Mouse (Mus musculus): ENCODE results near the gene Dlx5. TPM values are rescaled to one million over a fixed set of nuclear protein-coding genes. Genes with fewer than 3 reads are reported as not detected.

Dlx5 gene
- total and polyA plus RNA-seq, 3 experiments = not detected

- Histone ChIP-seq H3K27me3 (replicated peaks) (no peaks in the 10 kb centered on the region), H3K27ac (ENCODE audit: insufficient read depth, low read depth) (no peak overlapping the region), H3K79me2 (replicated peaks; ENCODE audit: control insufficient read depth, extremely low read depth, insufficient read depth, poor library complexity, severe bottlenecking) (no peaks in the 10 kb centered on the region), H3K4me1 (ENCODE audit: control insufficient read depth in 1 of 2, insufficient read depth in 2 of 2) (peaks cover 0 to 5% of the 10 kb centered on the region in 2 experiments; a peak in 2 of 4 replicates), H3K4me2 (ENCODE audit: insufficient read depth, low read depth, poor library complexity, severe bottlenecking) (no peak overlapping the region), H3K9me3 (replicated peaks; ENCODE audit: low read length) (no peaks in the 10 kb centered on the region), H3K9ac (ENCODE audit: insufficient read depth, low read depth) (no peak overlapping the region), H3K36me3 (replicated peaks in 1 of 2; ENCODE audit: control insufficient read depth in 1 of 2, insufficient read depth in 1 of 2, low read length in 1 of 2) (no peaks in the 10 kb centered on the region), H3K4me3 (replicated peaks in 1 of 3; ENCODE audit: low read depth in 2 of 3, low read length in 2 of 3, poor library complexity in 1 of 3) (no peak overlapping the region)
- TF ChIP-seq TBP (conservative IDR thresholded peaks at IDR 0.05; ENCODE audit: low read depth, low read length) (no peak), SMC3 (IDR thresholded peaks at IDR 0.05; ENCODE audit: low read depth, low read length) (no peak), MYC (IDR thresholded peaks at IDR 0.05; ENCODE audit: low read depth, low read length) (no peak), KAT2A (IDR thresholded peaks at IDR 0.05; ENCODE audit: insufficient replicate concordance, low read length) (no peak), JUN (IDR thresholded peaks at IDR 0.05; ENCODE audit: insufficient read depth, low read depth, low read length) (no peak), USF1 (IDR thresholded peaks at IDR 0.05; ENCODE audit: low read depth, low read length) (no peak), HCFC1 (IDR thresholded peaks at IDR 0.05; ENCODE audit: low read depth, low read length) (no peak), JUND (conservative IDR thresholded peaks at IDR 0.05; ENCODE audit: low read depth, low read length) (no peak), ZKSCAN1 (IDR thresholded peaks at IDR 0.05; ENCODE audit: borderline replicate concordance, low read depth, low read length) (no peak), ZNF384 (IDR thresholded peaks at IDR 0.05; ENCODE audit: low read depth, low read length) (no peak), RAD21 (IDR thresholded peaks at IDR 0.05; ENCODE audit: low read depth, low read length) (no peak), ZMIZ1 (IDR thresholded peaks at IDR 0.05; ENCODE audit: low read depth, low read length) (no peak), POLR2A (IDR thresholded peaks at IDR 0.05; ENCODE audit: low read depth, low read length) (no peak), USF2 (conservative IDR thresholded peaks at IDR 0.05; ENCODE audit: low read depth, low read length) (no peak), CHD2 (IDR thresholded peaks at IDR 0.05; ENCODE audit: low read length) (no peak), GABPA (IDR thresholded peaks at IDR 0.05; ENCODE audit: insufficient replicate concordance, low read depth, low read length) (no peak), IRF4 (IDR thresholded peaks at IDR 0.05; ENCODE audit: low read depth, low read length) (no peak)
- dilution Hi-C loops (cut with MboI; ENCODE audit: extremely low pct_ligation_motif_present, extremely low pct_unique_long_range_greater_than_20kb, low sequenced_read_pairs) (no loop called here), in situ Hi-C loops (cut with MboI; ENCODE audit: low pct_ligation_motif_present, low pct_unique_long_range_greater_than_20kb, low sequenced_read_pairs) (no loop called here)
- DNase-seq (ENCODE audit: extremely low read depth) = no peak
Observed at GRCm38 (mm10) chr6:6914304-6914703, 32.4 kb upstream of the Dlx5 start.

- in situ Hi-C loops (cut with MboI; ENCODE audit: low pct_ligation_motif_present, low pct_unique_long_range_greater_than_20kb, low sequenced_read_pairs) (no loop called here), dilution Hi-C loops (cut with MboI; ENCODE audit: extremely low pct_ligation_motif_present, extremely low pct_unique_long_range_greater_than_20kb, low sequenced_read_pairs) (no loop called here)
- no peak overlapping the region for H3K9ac ChIP-seq (ENCODE audit: insufficient read depth, low read depth)
- no peak for TF ChIP-seq POLR2A (IDR thresholded peaks at IDR 0.05; ENCODE audit: low read depth, low read length)
- TF ChIP-seq TBP (conservative IDR thresholded peaks at IDR 0.05; ENCODE audit: low read depth, low read length) = no peak
- TF ChIP-seq MAX (IDR thresholded peaks at IDR 0.05; ENCODE audit: low read length) = no peak
- TF ChIP-seq GABPA (IDR thresholded peaks at IDR 0.05; ENCODE audit: insufficient replicate concordance, low read depth, low read length) = no peak
- no peak for TF ChIP-seq ZC3H11A (IDR thresholded peaks at IDR 0.05; ENCODE audit: low read depth, low read length)
- TF ChIP-seq HCFC1 (IDR thresholded peaks at IDR 0.05; ENCODE audit: low read depth, low read length) = no peak
- TF ChIP-seq ETS1 (conservative IDR thresholded peaks at IDR 0.05; ENCODE audit: low read depth, low read length) = no peak
- no peak for TF ChIP-seq CHD1 (IDR thresholded peaks at IDR 0.05; ENCODE audit: low read depth, low read length)
- TF ChIP-seq CTCF (conservative IDR thresholded peaks at IDR 0.05 in 1 of 2, IDR thresholded peaks at IDR 0.05 in 1 of 2; ENCODE audit: low read depth in 2 of 2, low read length in 2 of 2) = no peak
- TF ChIP-seq SIN3A (IDR thresholded peaks at IDR 0.05; ENCODE audit: low read length) = no peak
- TF ChIP-seq ZKSCAN1 (IDR thresholded peaks at IDR 0.05; ENCODE audit: borderline replicate concordance, low read depth, low read length) = no peak
- no peak for TF ChIP-seq NELFE (IDR thresholded peaks at IDR 0.05; ENCODE audit: low read depth, low read length)
- TF ChIP-seq JUN (IDR thresholded peaks at IDR 0.05; ENCODE audit: insufficient read depth, low read depth, low read length) = no peak
- no peak for TF ChIP-seq RCOR1 (conservative IDR thresholded peaks at IDR 0.05; ENCODE audit: low read depth, low read length)
- TF ChIP-seq ZNF384 (IDR thresholded peaks at IDR 0.05; ENCODE audit: low read depth, low read length) = no peak
- TF ChIP-seq TCF12 (IDR thresholded peaks at IDR 0.05; ENCODE audit: low read depth, low read length) = no peak
- H3K4me1 ChIP-seq (ENCODE audit: control insufficient read depth in 1 of 2, insufficient read depth in 2 of 2) = no peaks in the 10 kb centered on the region
- H3K36me3 ChIP-seq (replicated peaks in 1 of 2; ENCODE audit: control insufficient read depth in 1 of 2, insufficient read depth in 1 of 2, low read length in 1 of 2) = no peaks in the 10 kb centered on the region
- H3K27me3 ChIP-seq (replicated peaks) = no peaks in the 10 kb centered on the region
- no peak overlapping the region for H3K27ac ChIP-seq (ENCODE audit: insufficient read depth, low read depth)
- no peak for DNase-seq (ENCODE audit: extremely low read depth)
- no peak overlapping the region for H3K4me2 ChIP-seq (ENCODE audit: insufficient read depth, low read depth, poor library complexity, severe bottlenecking)
- no peaks in the 10 kb centered on the region for H3K9me3 ChIP-seq (replicated peaks; ENCODE audit: low read length)
- no peak overlapping the region for H3K4me3 ChIP-seq (replicated peaks in 1 of 3; ENCODE audit: low read depth in 2 of 3, low read length in 2 of 3, poor library complexity in 1 of 3)
- H3K79me2 ChIP-seq (replicated peaks; ENCODE audit: control insufficient read depth, extremely low read depth, insufficient read depth, poor library complexity, severe bottlenecking) = no peaks in the 10 kb centered on the region
Observed at GRCm38 (mm10) chr6:6909586-6909985, 27.7 kb upstream of the Dlx5 start.

Data from CH12.LX (cell line).